Mouse (Mus musculus): ENCODE data around the gene Taf3.

DNA sequence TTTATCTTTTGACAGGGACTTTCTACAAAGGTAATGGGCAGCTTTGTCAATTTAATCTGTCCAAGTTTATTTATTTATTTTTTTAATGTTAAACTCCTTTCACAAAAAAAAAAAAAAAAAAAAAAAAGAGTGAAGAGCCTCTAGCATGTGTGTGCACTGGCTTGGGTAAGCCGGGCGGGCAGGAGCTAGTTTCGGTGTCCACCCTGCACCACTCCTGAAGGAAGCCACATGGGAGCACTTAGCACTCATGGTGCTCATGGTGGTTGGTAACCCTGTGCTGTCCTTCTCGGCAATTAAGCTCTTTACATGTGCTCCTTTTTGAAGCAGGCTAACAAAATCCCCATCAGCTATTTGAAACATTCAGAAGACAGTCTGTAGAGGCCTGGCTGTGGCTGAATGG is 102.8 kb downstream of the Taf3 start:
- no peak for TF ChIP-seq GATA1 (IDR thresholded peaks at IDR 0.05; ENCODE audit: low read length)
- TF ChIP-seq TAL1 (IDR thresholded peaks at IDR 0.05; ENCODE audit: low read length): no peak
